Mouse (Mus musculus) thymus, adult 2 months (tissue): Measurements from ENCODE around the gene Magix.
"Not testable (repeated sequence)": the region's sequence is repeated elsewhere in the genome, so short reads cannot be mapped to it uniquely, and the experiment has no call there.

ENCODE experiments used
- CTCF ChIP-seq: fragments of 200-500 bp; IDR thresholded peaks from 2 replicates; pipeline ENCODE4 v1.5.1; 2012; ENCODE audit warnings: mild to moderate bottlenecking, control low read depth, low read length, moderate library complexity, borderline replicate concordance; ENCODE audit not compliant: control insufficient read depth, poor library complexity, insufficient read depth; ENCODE audit errors: extremely low read depth
- POLR2A ChIP-seq: fragments of 200-500 bp; IDR thresholded peaks from 2 replicates; pipeline ENCODE4 v1.6.1; 2012; ENCODE audit warnings: mild to moderate bottlenecking, low read length, control low read depth, moderate library complexity; ENCODE audit not compliant: control insufficient read depth, poor library complexity, insufficient read depth; ENCODE audit errors: extremely low read depth

DNA sequence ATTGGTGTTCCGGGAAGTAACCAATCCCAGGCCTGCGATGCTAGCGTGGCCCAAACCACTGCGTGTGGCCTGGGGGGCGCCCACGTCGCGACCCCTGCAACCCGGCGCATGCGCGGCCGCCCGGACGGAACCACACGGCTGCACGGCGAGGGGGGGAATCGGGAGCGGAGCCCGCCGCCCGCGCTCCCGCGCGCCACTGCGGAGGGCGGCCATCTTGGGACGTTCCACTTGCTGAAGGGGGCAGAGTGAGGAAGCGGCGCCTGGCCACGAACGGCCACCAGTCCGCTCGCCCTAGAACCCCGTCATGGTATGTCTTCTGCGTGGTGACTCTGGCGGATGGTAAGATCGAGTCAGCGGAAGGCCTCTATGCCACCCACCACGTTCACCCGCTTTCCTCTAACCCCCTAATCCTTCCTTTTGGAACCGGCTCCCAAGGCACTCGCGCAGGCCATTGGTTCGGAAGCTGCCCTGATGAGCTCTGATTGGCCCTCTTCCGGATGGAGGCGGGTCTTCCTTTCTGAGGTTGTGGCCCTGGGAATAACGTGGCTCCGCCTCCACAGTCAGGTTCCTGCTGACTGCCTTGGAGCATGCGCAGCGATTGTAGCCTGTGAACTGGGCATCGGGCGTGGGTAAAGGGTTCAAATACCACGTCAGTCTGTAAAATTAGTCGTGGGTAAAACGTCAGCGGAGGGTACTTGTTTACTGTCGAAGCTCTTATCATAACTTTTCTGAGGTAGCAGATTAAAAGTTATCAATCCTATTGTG lies 33.3 kb upstream of the Magix start, which contains the start of gene Wdr45:
- not testable (repeated sequence) for TF ChIP-seq POLR2A, CTCF
